Mouse (Mus musculus) erythroblast, embryonic 14.5 days (primary cell): ENCODE measurements at regions not wholly inside any gene's neighbourhood (a gene's known extent, or its start where the extent isn't known, plus 50 kb on each side); places are given as distances from the start of the nearest gene placed in this dataset.

Experiments used
- H3K27me3 ChIP-seq: 2 replicates; pipeline ENCODE4 v1.6.1; 2012; ENCODE audit warnings: inconsistent platforms; ENCODE audit not compliant: control insufficient read depth
- H3K36me3 ChIP-seq: 2 replicates; pipeline ENCODE4 v1.6.1; 2012; ENCODE audit warnings: mild to moderate bottlenecking, inconsistent platforms; ENCODE audit not compliant: control insufficient read depth
- H3K4me1 ChIP-seq: 2 replicates; pipeline ENCODE4 v1.6.1; 2012; ENCODE audit warnings: inconsistent platforms; ENCODE audit not compliant: control insufficient read depth
- H3K4me3 ChIP-seq: replicated peaks from 2 replicates; pipeline ENCODE3; 2012; ENCODE audit warnings: moderate library complexity, mild to moderate bottlenecking, inconsistent platforms
- H3K9me3 ChIP-seq: 2 replicates; pipeline ENCODE4 v1.6.1; 2012; ENCODE audit warnings: low read length, inconsistent platforms, mixed read lengths; ENCODE audit not compliant: control insufficient read depth
- GATA1 ChIP-seq: IDR thresholded peaks from 2 replicates; pipeline ENCODE4 v1.6.1; 2012; ENCODE audit warnings: low read length, inconsistent platforms, mixed read lengths
- TAL1 ChIP-seq: IDR thresholded peaks from 3 replicates; pipeline ENCODE4 v1.6.1; 2012; ENCODE audit warnings: low read length, inconsistent platforms, mixed read lengths

- TF ChIP-seq TAL1 (no peak), GATA1 (no peak)
- Histone ChIP-seq H3K27me3 (no peaks in the 10 kb centered on the region), H3K36me3 (no peaks in the 10 kb centered on the region), H3K4me1 (no peaks in the 10 kb centered on the region), H3K9me3 (no peaks in the 10 kb centered on the region), H3K4me3 (no peak overlapping the region)
Measured at GRCm38 (mm10) chr3:41360231-41360630, 195.3 kb upstream of the Jade1 start.

- Histone ChIP-seq H3K27me3 (no peaks in the 10 kb centered on the region), H3K4me3 (no peak overlapping the region), H3K36me3 (no peaks in the 10 kb centered on the region), H3K4me1 (no peaks in the 10 kb centered on the region), H3K9me3 (no peaks in the 10 kb centered on the region)
- TF ChIP-seq GATA1 (no peak), TAL1 (no peak)
Measured at GRCm38 (mm10) chr3:41359458-41359857, 196.1 kb upstream of the Jade1 start.

- no peaks in the 10 kb centered on the region for H3K9me3 ChIP-seq
- H3K27me3 ChIP-seq: no peaks in the 10 kb centered on the region
- H3K4me1 ChIP-seq: no peaks in the 10 kb centered on the region
- TF ChIP-seq GATA1 (no peak), TAL1 (no peak)
- no peaks in the 10 kb centered on the region for H3K36me3 ChIP-seq
- no peak overlapping the region for H3K4me3 ChIP-seq
Measured at GRCm38 (mm10) chr3:41353021-41353420, 202.5 kb upstream of the Jade1 start.

- H3K4me3 ChIP-seq: no peak overlapping the region
- TF ChIP-seq TAL1 (no peak), GATA1 (no peak)
- H3K27me3 ChIP-seq: no peaks in the 10 kb centered on the region
- H3K36me3 ChIP-seq: no peaks in the 10 kb centered on the region
- no peaks in the 10 kb centered on the region for H3K9me3 ChIP-seq
- H3K4me1 ChIP-seq: no peaks in the 10 kb centered on the region
Measured at GRCm38 (mm10) chr3:41351786-41352185, 203.7 kb upstream of the Jade1 start.

GRCm38 (mm10) chr3:41351091-41351685 lies 204.3 kb upstream of the Jade1 start:
- H3K27me3 ChIP-seq: no peaks in the 10 kb centered on the region
- H3K4me1 ChIP-seq: no peaks in the 10 kb centered on the region
- no peaks in the 10 kb centered on the region for H3K9me3 ChIP-seq
- H3K36me3 ChIP-seq: no peaks in the 10 kb centered on the region
- TF ChIP-seq TAL1 (no peak), GATA1 (no peak)
- H3K4me3 ChIP-seq: no peak overlapping the region

- no peaks in the 10 kb centered on the region for H3K9me3 ChIP-seq
- no peaks in the 10 kb centered on the region for H3K4me1 ChIP-seq
- no peaks in the 10 kb centered on the region for H3K27me3 ChIP-seq
- no peak overlapping the region for H3K4me3 ChIP-seq
- TF ChIP-seq TAL1 (no peak), GATA1 (no peak)
- no peaks in the 10 kb centered on the region for H3K36me3 ChIP-seq
Measured at GRCm38 (mm10) chr3:41350331-41350730, 205.2 kb upstream of the Jade1 start.

- Histone ChIP-seq H3K27me3 (no peaks in the 10 kb centered on the region), H3K36me3 (no peaks in the 10 kb centered on the region), H3K4me3 (no peak overlapping the region), H3K4me1 (no peaks in the 10 kb centered on the region), H3K9me3 (no peaks in the 10 kb centered on the region)
- TF ChIP-seq TAL1: no peak
- TF ChIP-seq GATA1: no peak
Measured at GRCm38 (mm10) chr3:41348795-41349194, 206.7 kb upstream of the Jade1 start.

GRCm38 (mm10) chr3:41346863-41347262 lies 208.7 kb upstream of the Jade1 start:
- Histone ChIP-seq H3K36me3 (no peaks in the 10 kb centered on the region), H3K9me3 (no peaks in the 10 kb centered on the region), H3K4me1 (no peaks in the 10 kb centered on the region), H3K27me3 (no peaks in the 10 kb centered on the region), H3K4me3 (no peak overlapping the region)
- TF ChIP-seq TAL1: no peak
- no peak for TF ChIP-seq GATA1

- Histone ChIP-seq H3K36me3 (no peaks in the 10 kb centered on the region), H3K4me3 (no peak overlapping the region), H3K9me3 (no peaks in the 10 kb centered on the region), H3K4me1 (no peaks in the 10 kb centered on the region), H3K27me3 (no peaks in the 10 kb centered on the region)
- TF ChIP-seq GATA1 (no peak), TAL1 (no peak)
Measured at GRCm38 (mm10) chr3:41343431-41343830, 212.1 kb upstream of the Jade1 start.

- no peaks in the 10 kb centered on the region for H3K36me3 ChIP-seq
- no peaks in the 10 kb centered on the region for H3K9me3 ChIP-seq
- H3K4me1 ChIP-seq: no peaks in the 10 kb centered on the region
- TF ChIP-seq GATA1 (no peak), TAL1 (no peak)
- no peak overlapping the region for H3K4me3 ChIP-seq
- H3K27me3 ChIP-seq: no peaks in the 10 kb centered on the region
Measured at GRCm38 (mm10) chr3:41332481-41332880, 223.1 kb upstream of the Jade1 start.
